Mouse (Mus musculus): ENCODE measurements around the gene Allc.

DNA sequence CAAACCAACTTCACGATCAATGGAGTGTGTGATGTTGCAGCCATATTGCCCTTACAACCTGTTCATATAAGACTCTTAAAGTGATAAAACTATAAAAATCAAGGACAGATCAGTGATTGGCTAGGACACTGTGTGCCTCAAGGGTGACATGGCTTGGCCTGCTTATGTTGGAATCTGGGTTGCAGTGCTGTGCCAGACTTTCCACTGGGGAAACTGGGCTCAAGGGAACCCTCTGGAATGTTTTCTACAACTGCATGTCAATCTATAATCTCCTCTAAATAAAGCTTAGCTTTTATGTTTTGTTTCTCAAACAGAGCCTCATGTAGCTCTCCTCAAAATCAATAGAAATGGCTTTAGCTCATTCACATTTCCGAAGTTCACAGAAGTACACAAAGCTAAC lies 41.9 kb upstream of the Allc start:
- no peak for TF ChIP-seq CTCF (IDR thresholded peaks at IDR 0.05; ENCODE audit: control insufficient read depth, insufficient read depth, low read length)
- TF ChIP-seq POLR2A (IDR thresholded peaks at IDR 0.05; ENCODE audit: borderline replicate concordance, control insufficient read depth, low read depth, low read length), result no peak

All from bone marrow, adult 2 months (tissue).